Mouse (Mus musculus): ENCODE data around the gene Ppib. TPM values are rescaled to one million over a fixed set of nuclear protein-coding genes. Genes with fewer than 3 reads are reported as not detected.

Ppib gene
- 392 and 399 TPM in 2 replicates for polyA plus RNA-seq (2016; fragmentation: Nextera tagmentation; extraction: Ambion mirVana)

GRCm38 (mm10) chr9:66059583-66060307 is at the start of gene Ppib:
Gene Ppib (plus strand): TSS chr9:66060222.
- ATAC-seq, result peak; percentile 98
- Histone ChIP-seq H3K27ac (peak within 1 kb of the TSS; percentile 87), H3K4me2 (peak within 1 kb of the TSS; percentile 83), H3K36me3 (peaks cover 34% of the 10 kb centered on the region), H3K9me3 (replicated peaks) (no peaks in the 10 kb centered on the region), H3K9ac (peak within 1 kb of the TSS; percentile 89), H3K27me3 (replicated peaks) (no peaks in the 10 kb centered on the region), H3K4me3 (peak within 1 kb of the TSS; percentile 74), H3K4me1 (peaks cover 33% of the 10 kb centered on the region)
- 1% methylated on average over 51 of the region's 51 CpGs for WGBS (ENCODE audit: insufficient replicate concordance)

GRCm38 (mm10) chr9:66020601-66021000 is 39.4 kb upstream of the Ppib start:
- no peaks in the 10 kb centered on the region for H3K27me3 ChIP-seq (replicated peaks)
- H3K27ac ChIP-seq, result no peak overlapping the region
- no peaks in the 10 kb centered on the region for H3K9me3 ChIP-seq (replicated peaks)

GRCm38 (mm10) chr9:66038082-66038481 is 21.9 kb upstream of the Ppib start:
- H3K4me3 ChIP-seq, result no peak overlapping the region
- 79% methylated on average over 4 of the region's 4 CpGs for WGBS (ENCODE audit: insufficient replicate concordance)
- H3K4me1 ChIP-seq, result no peaks in the 10 kb centered on the region
- ATAC-seq, result no peak
- peaks cover 27% of the 10 kb centered on the region for H3K36me3 ChIP-seq
- H3K27me3 ChIP-seq (replicated peaks), result no peaks in the 10 kb centered on the region
- no peak overlapping the region for H3K27ac ChIP-seq
- no peaks in the 10 kb centered on the region for H3K9me3 ChIP-seq (replicated peaks)
- H3K9ac ChIP-seq, result no peak overlapping the region
- H3K4me2 ChIP-seq, result no peak overlapping the region

More at GRCm38 (mm10) chr9:66020601-66021000, 39.4 kb upstream of the Ppib start:
- no peak for ATAC-seq
- Histone ChIP-seq H3K4me1 (no peaks in the 10 kb centered on the region), H3K9ac (no peak overlapping the region), H3K36me3 (peaks cover 20% of the 10 kb centered on the region; the same call in 1 of the 2 replicates), H3K4me2 (no peak overlapping the region), H3K4me3 (no peak overlapping the region)

GRCm38 (mm10) chr9:66038581-66038980 is 21.4 kb upstream of the Ppib start:
- Histone ChIP-seq H3K36me3 (peaks cover 25% of the 10 kb centered on the region), H3K4me2 (no peak overlapping the region), H3K4me3 (no peak overlapping the region), H3K27me3 (replicated peaks) (no peaks in the 10 kb centered on the region), H3K9ac (no peak overlapping the region), H3K4me1 (no peaks in the 10 kb centered on the region), H3K9me3 (replicated peaks) (no peaks in the 10 kb centered on the region), H3K27ac (no peak overlapping the region)
- no peak for ATAC-seq
- WGBS (ENCODE audit: insufficient replicate concordance), result 89% methylated on average over 4 of the region's 4 CpGs

GRCm38 (mm10) chr9:66039290-66039689 is 20.7 kb upstream of the Ppib start:
- Histone ChIP-seq H3K4me3 (no peak overlapping the region), H3K27ac (no peak overlapping the region), H3K27me3 (replicated peaks) (no peaks in the 10 kb centered on the region), H3K36me3 (peaks cover 25% of the 10 kb centered on the region), H3K4me2 (no peak overlapping the region), H3K4me1 (no peaks in the 10 kb centered on the region), H3K9me3 (replicated peaks) (no peaks in the 10 kb centered on the region), H3K9ac (no peak overlapping the region)
- no peak for ATAC-seq
- 77% methylated on average over 4 of the region's 4 CpGs for WGBS (ENCODE audit: insufficient replicate concordance)

- no peak for ATAC-seq
- Histone ChIP-seq H3K27me3 (replicated peaks) (no peaks in the 10 kb centered on the region), H3K9ac (no peak overlapping the region), H3K9me3 (replicated peaks) (no peaks in the 10 kb centered on the region), H3K4me2 (no peak overlapping the region), H3K36me3 (peaks cover 20% of the 10 kb centered on the region), H3K4me3 (no peak overlapping the region), H3K27ac (no peak overlapping the region), H3K4me1 (no peaks in the 10 kb centered on the region)
- 65% methylated on average over 3 of the region's 3 CpGs for WGBS (ENCODE audit: insufficient replicate concordance)
Measured at GRCm38 (mm10) chr9:66040801-66041200, 19.2 kb upstream of the Ppib start.

GRCm38 (mm10) chr9:66042331-66042730 is 17.7 kb upstream of the Ppib start:
- no peak overlapping the region for H3K27ac ChIP-seq
- 70% methylated on average over 4 of the region's 4 CpGs for WGBS (ENCODE audit: insufficient replicate concordance)
- peaks cover 19% of the 10 kb centered on the region for H3K36me3 ChIP-seq
- H3K9me3 ChIP-seq (replicated peaks), result no peaks in the 10 kb centered on the region
- no peaks in the 10 kb centered on the region for H3K4me1 ChIP-seq
- no peak overlapping the region for H3K4me2 ChIP-seq
- H3K27me3 ChIP-seq (replicated peaks), result no peaks in the 10 kb centered on the region
- no peak overlapping the region for H3K4me3 ChIP-seq
- no peak for ATAC-seq
- no peak overlapping the region for H3K9ac ChIP-seq

- Histone ChIP-seq H3K9me3 (replicated peaks) (no peaks in the 10 kb centered on the region), H3K4me1 (no peaks in the 10 kb centered on the region), H3K4me3 (no peak overlapping the region), H3K27ac (no peak overlapping the region), H3K9ac (no peak overlapping the region), H3K36me3 (peaks cover 19% of the 10 kb centered on the region), H3K4me2 (no peak overlapping the region), H3K27me3 (replicated peaks) (no peaks in the 10 kb centered on the region)
- no peak for ATAC-seq
- 87% methylated on average over 3 of the region's 3 CpGs for WGBS (ENCODE audit: insufficient replicate concordance)
Measured at GRCm38 (mm10) chr9:66043241-66043640, 16.8 kb upstream of the Ppib start.

GRCm38 (mm10) chr9:66049931-66050601 is 10.0 kb upstream of the Ppib start:
- Histone ChIP-seq H3K4me3 (no peak overlapping the region), H3K9me3 (replicated peaks) (peaks cover 6% of the 10 kb centered on the region; the same call in 1 of the 2 replicates), H3K27ac (no peak overlapping the region), H3K9ac (no peak overlapping the region), H3K4me1 (peaks cover 7% of the 10 kb centered on the region), H3K36me3 (0 out of 2 replicates have a peak, but pooled peaks cover 3% of the 10 kb centered on the region), H3K4me2 (no peak overlapping the region), H3K27me3 (replicated peaks) (no peaks in the 10 kb centered on the region)
- 73% methylated on average over 6 of the region's 6 CpGs for WGBS (ENCODE audit: insufficient replicate concordance)
- ATAC-seq, result no peak

- peaks cover 6% of the 10 kb centered on the region; the same call in 1 of the 2 replicates for H3K9me3 ChIP-seq (replicated peaks)
Measured at GRCm38 (mm10) chr9:66051493-66051892, 8.5 kb upstream of the Ppib start.

GRCm38 (mm10) chr9:66052731-66053130 is 7.3 kb upstream of the Ppib start:
- H3K27me3 ChIP-seq (replicated peaks), result no peaks in the 10 kb centered on the region
- 71% methylated on average over 1 of the region's 1 CpGs for WGBS (ENCODE audit: insufficient replicate concordance)
- H3K27ac ChIP-seq, result no peak overlapping the region
- H3K4me1 ChIP-seq, result peaks cover 7% of the 10 kb centered on the region
- H3K4me2 ChIP-seq, result no peak overlapping the region
- ATAC-seq, result no peak
- H3K9me3 ChIP-seq (replicated peaks), result peaks cover 6% of the 10 kb centered on the region; the same call in 1 of the 2 replicates
- H3K36me3 ChIP-seq, result 0 out of 2 replicates have a peak, but pooled peaks cover 3% of the 10 kb centered on the region
- no peak overlapping the region for H3K4me3 ChIP-seq
- H3K9ac ChIP-seq, result no peak overlapping the region

More at GRCm38 (mm10) chr9:66051493-66051892, 8.5 kb upstream of the Ppib start:
- Histone ChIP-seq H3K27me3 (replicated peaks) (no peaks in the 10 kb centered on the region), H3K27ac (no peak overlapping the region), H3K36me3 (0 out of 2 replicates have a peak, but pooled peaks cover 3% of the 10 kb centered on the region), H3K4me3 (no peak overlapping the region), H3K9ac (no peak overlapping the region), H3K4me2 (no peak overlapping the region), H3K4me1 (peaks cover 7% of the 10 kb centered on the region)
- WGBS (ENCODE audit: insufficient replicate concordance), result 57% methylated on average over 4 of the region's 4 CpGs
- no peak for ATAC-seq

GRCm38 (mm10) chr9:66053620-66054019 is 6.4 kb upstream of the Ppib start:
- Histone ChIP-seq H3K4me3 (no peak overlapping the region), H3K36me3 (0 out of 2 replicates have a peak, but pooled peaks cover 3% of the 10 kb centered on the region), H3K4me2 (no peak overlapping the region), H3K4me1 (peaks cover 9% of the 10 kb centered on the region), H3K9me3 (replicated peaks) (peaks cover 6% of the 10 kb centered on the region; the same call in 1 of the 2 replicates), H3K9ac (no peak overlapping the region), H3K27ac (no peak overlapping the region), H3K27me3 (replicated peaks) (no peaks in the 10 kb centered on the region)
- WGBS (ENCODE audit: insufficient replicate concordance), result 37% methylated on average over 1 of the region's 1 CpGs
- ATAC-seq, result no peak

Data from liver, embryonic 12.5 days (tissue).